Mouse (Mus musculus): ENCODE results near the gene Rabgap1l.

Gene Rabgap1l

GRCm38 (mm10) chr1:160260605-160261004, 532.4 kb downstream of the Rabgap1l start:
- ChIA-PET POLR2A (interaction anchor here in 1 of 4 experiments (1.4 kb wide), 1 partner anchor 46 kb away, joined by 3 read pairs; no protein-coding TSS in a partner anchor), CTCF (no interaction called here)

- ChIA-PET CTCF (interaction anchor here in 1 of 4 experiments (0.7 kb wide), 1 partner anchor 32 kb away, joined by 4 read pairs; no protein-coding TSS in a partner anchor), POLR2A (interaction anchor here in 2 of 4 experiments (0.7 to 1.4 kb wide), 2 partner anchors 46 to 371 kb away, joined by 3 to 4 read pairs; no protein-coding TSS in a partner anchor)
Measured at GRCm38 (mm10) chr1:160259884-160260283, 533.1 kb downstream of the Rabgap1l start.

DNA sequence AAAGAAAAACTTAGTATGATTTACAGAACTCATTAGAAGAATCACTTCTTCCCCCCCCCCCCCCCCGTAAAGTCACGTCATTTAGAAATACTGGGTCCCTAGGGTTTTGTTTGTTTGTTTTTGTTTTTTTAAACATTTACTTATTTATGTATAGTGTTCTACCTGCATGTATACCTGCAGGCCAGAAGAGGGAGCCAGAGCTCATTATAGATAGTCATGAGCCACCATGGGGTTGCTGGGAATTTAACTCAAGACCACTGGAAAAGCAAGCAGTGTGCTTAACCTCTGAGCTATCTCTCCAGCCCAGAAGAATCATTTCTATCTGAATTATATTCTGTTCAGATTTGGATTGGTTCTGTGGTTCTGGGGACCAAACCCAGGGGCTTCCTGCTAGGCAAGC, 539.9 kb downstream of the Rabgap1l start:
- CTCF ChIA-PET: interaction anchor here (0.6 to 1.7 kb wide), 20 partner anchors 9 to 1481 kb away, joined by 3 to 18 read pairs (median 6); no protein-coding TSS in a partner anchor

DNA sequence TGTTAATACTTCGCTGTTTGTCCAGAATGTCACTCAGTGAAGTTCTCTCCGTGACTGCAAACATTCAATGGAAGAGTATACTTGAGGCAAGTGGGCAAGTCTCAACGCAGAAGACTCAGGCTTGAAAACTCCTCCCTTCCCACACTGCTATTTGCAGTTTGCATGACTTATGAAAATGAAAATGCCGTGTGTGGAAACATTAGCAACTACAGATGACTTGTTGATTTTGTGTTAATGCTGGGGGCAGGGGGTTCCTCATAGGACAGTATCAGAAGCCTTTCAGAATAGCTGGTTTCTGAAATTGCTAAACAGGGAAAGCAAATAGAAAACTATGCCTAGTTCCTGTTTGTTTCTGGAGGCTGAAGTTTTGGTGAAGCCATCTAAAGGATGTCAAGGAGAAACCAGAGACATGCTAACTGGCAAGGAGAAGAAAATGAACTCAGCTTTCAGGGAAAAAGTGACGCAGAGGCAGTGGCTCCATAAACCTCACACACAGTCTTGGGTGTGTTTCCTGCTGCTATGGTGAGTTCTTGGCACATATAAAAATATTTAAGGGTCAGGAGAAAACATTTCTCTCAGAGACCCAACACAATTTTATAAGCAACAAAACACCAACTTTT, 541.5 kb downstream of the Rabgap1l start:
- ChIA-PET CTCF (no interaction called here), POLR2A (no interaction called here)

More for the DNA sequence above, 539.9 kb downstream of the Rabgap1l start:
- POLR2A ChIA-PET: interaction anchor here in 1 of 4 experiments (0.7 to 1.3 kb wide), 4 partner anchors 14 to 943 kb away, joined by 3 to 7 read pairs (median 6); partner anchors contain the start of gene Cacybp

DNA sequence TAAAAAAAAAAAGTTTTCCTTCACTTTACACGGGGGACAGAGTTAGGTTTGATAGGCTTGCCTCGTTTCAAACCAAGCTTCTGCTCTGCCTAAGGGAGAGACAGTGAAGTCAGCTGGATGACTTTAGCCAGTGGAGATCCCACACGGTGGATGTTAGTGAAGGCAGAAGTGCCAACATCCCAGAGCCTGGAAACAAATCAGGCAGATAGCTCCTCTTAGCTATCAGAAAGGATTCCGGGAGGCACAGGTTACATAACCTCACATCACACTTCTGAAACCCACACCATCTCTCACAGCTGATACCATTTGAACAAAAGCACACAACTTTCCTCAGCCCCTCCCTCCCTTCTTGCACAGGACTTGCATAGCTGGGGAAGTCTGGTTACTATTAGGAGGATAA, 542.2 kb downstream of the Rabgap1l start:
- POLR2A ChIA-PET: no interaction called here
- CTCF ChIA-PET: interaction anchor here in 1 of 4 experiments (0.6 kb wide), 1 partner anchor 297 kb away, joined by 4 read pairs; no protein-coding TSS in a partner anchor

DNA sequence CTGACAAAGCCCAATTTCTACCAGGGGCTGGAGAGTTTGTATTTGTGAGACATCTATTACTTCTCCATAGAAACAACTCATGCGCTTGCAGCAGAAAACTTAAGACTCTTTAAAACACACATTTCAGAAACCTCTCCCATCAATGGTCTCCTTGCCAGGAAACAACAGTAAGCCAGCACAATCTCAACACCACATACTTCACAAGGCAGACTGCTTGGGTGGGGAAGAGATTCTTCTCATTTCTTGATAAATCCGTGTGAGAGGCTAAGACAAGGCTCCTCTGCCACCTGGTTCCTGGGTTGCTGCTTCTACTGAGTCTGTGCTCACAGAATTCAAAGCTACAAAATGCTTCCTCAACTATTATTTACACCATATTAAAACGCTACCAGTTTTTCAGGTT, 543.2 kb downstream of the Rabgap1l start:
- POLR2A ChIA-PET: interaction anchor here in 1 of 4 experiments (0.7 kb wide), 1 partner anchor 35 kb away, joined by 4 read pairs; no protein-coding TSS in a partner anchor
- CTCF ChIA-PET: no interaction called here

GRCm38 (mm10) chr1:160247473-160247872, 545.5 kb downstream of the Rabgap1l start:
- POLR2A ChIA-PET: interaction anchor here in 1 of 4 experiments (0.9 kb wide), 1 partner anchor 34 kb away, joined by 3 read pairs; no protein-coding TSS in a partner anchor
- CTCF ChIA-PET: no interaction called here

DNA sequence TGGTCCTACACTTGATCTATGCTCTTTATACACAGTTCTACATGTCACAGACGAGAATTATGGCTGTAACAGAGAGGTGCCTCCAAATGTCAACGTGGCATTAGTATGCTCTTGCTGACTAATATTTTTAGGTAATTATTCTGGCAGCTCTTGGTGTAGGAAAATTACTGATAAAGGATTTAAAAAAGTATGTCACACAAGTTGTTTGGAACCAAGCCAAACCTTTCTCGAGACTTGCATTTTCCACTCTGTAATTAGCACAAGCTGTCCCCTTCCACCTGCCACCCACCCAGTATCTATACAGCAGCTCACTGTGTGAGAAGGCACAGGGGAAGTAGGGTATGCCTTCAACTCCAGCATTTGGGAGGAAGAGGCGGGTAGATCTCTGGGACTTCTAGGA, 546.2 kb downstream of the Rabgap1l start:
- CTCF ChIA-PET: interaction anchor here in 1 of 4 experiments (0.6 kb wide), 1 partner anchor 12 kb away, joined by 13 read pairs; no protein-coding TSS in a partner anchor
- POLR2A ChIA-PET: interaction anchor here in 1 of 4 experiments (0.8 kb wide), 1 partner anchor 34 kb away, joined by 3 read pairs; the partner anchor contains the start of gene Cacybp

DNA sequence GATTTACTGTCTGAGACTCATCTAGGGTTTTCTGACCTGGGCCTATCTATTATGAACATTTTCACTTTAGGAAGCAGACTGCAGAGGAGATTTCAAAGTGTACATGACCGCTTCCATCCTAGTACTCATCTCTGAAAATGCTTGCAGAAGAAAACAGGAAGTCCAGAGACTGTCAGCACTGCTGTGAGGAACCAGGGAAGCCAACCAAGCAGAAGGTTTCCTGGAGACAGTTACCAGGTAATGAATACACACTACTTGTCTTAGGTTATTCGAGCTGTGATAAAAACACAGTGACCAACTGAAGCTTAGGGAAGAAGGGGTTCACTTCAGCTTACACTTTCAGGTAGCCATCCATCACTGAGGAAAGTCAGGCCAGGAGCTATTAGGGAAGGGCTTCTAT, 547.1 kb downstream of the Rabgap1l start:
- ChIA-PET CTCF (no interaction called here), POLR2A (no interaction called here)

GRCm38 (mm10) chr1:160244689-160245088, 548.3 kb downstream of the Rabgap1l start:
- ChIA-PET POLR2A (interaction anchor here in 1 of 4 experiments (1.3 kb wide), 1 partner anchor 32 kb away, joined by 5 read pairs; the partner anchor contains the start of gene Cacybp), CTCF (no interaction called here)

DNA sequence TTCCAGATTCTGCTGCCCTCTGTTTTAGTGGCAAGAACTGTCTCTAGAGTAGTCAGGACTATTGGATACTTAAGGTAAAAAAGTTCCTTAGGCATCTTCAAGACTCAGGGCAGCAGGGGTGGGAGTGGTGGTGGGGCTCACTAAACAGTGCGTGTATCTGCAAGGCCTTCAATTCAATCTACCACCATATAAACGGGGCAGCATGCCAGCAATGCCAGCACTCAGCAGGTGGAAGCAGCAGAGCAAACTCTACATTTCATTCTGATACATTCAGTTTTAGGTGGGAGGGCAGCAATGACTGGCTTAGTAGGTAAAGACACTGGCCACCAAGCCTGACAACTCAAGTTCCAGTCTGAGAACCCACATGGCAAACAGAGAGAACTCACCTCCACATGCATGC, 552.9 kb downstream of the Rabgap1l start:
- CTCF ChIA-PET: no interaction called here
- POLR2A ChIA-PET: interaction anchor here in 2 of 4 experiments (0.7 to 1.7 kb wide), 2 partner anchors 27 to 33 kb away, joined by 3 to 5 read pairs; partner anchors contain the start of gene Cacybp (in 1 of the 2)

- ChIA-PET POLR2A (interaction anchor here in 1 of 4 experiments (1.5 kb wide), 1 partner anchor 15 kb away, joined by 4 read pairs; no protein-coding TSS in a partner anchor), CTCF (interaction anchor here in 1 of 4 experiments (1.1 kb wide), 1 partner anchor 14 kb away, joined by 3 read pairs; no protein-coding TSS in a partner anchor)
Measured at GRCm38 (mm10) chr1:160238852-160239443, 554.1 kb downstream of the Rabgap1l start.

- POLR2A ChIA-PET: interaction anchor here in 1 of 4 experiments (0.6 to 1.5 kb wide), 3 partner anchors 16 to 774 kb away, joined by 3 to 4 read pairs (median 4); no protein-coding TSS in a partner anchor
- CTCF ChIA-PET: interaction anchor here in 1 of 4 experiments (0.6 kb wide), 1 partner anchor 619 kb away, joined by 3 read pairs; no protein-coding TSS in a partner anchor
Measured at GRCm38 (mm10) chr1:160237981-160238380, 555.0 kb downstream of the Rabgap1l start.

DNA sequence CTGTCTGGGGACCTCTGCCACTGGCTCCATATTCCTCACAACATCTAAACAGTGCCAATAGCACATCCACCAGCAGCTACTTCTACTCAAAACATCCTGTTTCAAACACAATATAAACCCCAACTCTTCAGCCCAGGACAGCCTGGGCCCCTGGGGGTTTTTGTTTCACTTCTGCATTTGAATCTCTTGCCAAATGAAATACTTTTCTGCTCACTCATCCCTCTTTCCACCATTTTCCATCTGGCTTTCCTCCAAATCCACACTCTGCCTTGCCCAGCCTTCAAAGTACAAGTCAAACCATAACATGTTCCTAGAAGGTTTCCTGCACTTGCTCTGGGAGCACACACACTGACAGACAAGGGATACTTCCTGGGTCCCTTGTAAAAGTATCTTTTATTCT, 559.1 kb downstream of the Rabgap1l start:
- CTCF ChIA-PET: no interaction called here
- POLR2A ChIA-PET: interaction anchor here in 1 of 4 experiments (1.1 kb wide), 1 partner anchor 21 kb away, joined by 4 read pairs; the partner anchor contains the start of gene Cacybp

- CTCF ChIA-PET: interaction anchor here in 2 of 4 experiments (1.0 to 1.9 kb wide), 2 partner anchors 15 to 19 kb away, joined by 3 to 9 read pairs; partner anchors contain the start of gene Cacybp (in 1 of the 2)
- POLR2A ChIA-PET: interaction anchor here in 1 of 4 experiments (0.6 to 1.6 kb wide), 4 partner anchors 10 to 485 kb away, joined by 3 to 5 read pairs (median 4); no protein-coding TSS in a partner anchor
Measured at GRCm38 (mm10) chr1:160232113-160232512, 560.9 kb downstream of the Rabgap1l start.

DNA sequence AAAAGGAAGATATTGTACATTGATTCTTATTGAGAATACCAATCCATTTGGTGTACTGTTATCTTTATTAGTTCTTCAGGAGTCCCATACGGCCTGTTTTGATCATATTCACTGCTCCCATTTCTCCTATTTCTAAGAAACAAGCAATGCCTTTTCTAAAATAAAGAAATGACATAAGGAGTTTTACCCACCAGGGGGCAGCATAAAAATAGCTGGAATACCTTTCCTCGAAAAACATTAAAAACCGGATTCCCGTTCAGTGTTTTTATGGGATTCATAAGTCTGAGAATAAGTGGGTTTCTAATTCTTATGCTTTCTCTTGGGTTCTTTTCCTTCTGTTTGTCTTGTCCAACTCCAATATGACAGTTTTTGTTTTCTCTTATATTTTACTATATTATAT, 562.0 kb downstream of the Rabgap1l start:
- ChIA-PET CTCF (interaction anchor here in 3 of 4 experiments (0.6 to 1.9 kb wide), 5 partner anchors 14 to 123 kb away, joined by 3 to 15 read pairs (median 3); partner anchors contain the start of gene Cacybp (in 1 of the 3)), POLR2A (interaction anchor here in 1 of 4 experiments (0.6 to 1.6 kb wide), 4 partner anchors 9 to 447 kb away, joined by 3 to 5 read pairs (median 4); no protein-coding TSS in a partner anchor)

- POLR2A ChIA-PET: interaction anchor here in 2 of 4 experiments (1.3 to 4.6 kb wide), 3 partner anchors 15 to 18 kb away, joined by 4 to 29 read pairs (median 4); partner anchors contain the start of gene Cacybp (in 2 of the 2)
Measured at GRCm38 (mm10) chr1:160227850-160228249, 565.2 kb downstream of the Rabgap1l start.

DNA sequence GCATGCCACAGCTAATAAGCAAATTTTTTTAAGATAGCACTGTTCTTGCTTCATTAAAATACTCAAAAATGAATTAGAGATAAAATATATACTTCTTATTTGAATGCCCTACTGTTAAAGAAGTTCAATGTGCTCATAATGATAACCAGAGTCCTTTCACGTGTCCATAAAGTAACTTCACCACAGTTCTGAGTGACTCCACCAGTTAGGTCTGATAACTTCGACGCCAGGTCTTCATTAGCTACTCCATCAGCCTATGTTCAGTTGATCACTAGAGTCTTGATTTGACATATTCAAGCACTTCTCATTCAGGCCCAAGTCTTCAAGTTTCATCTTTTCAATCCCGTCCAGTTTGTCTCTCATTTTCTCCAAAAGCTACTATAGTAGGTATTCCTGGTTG, 565.8 kb downstream of the Rabgap1l start:
- CTCF ChIA-PET: no interaction called here

More at GRCm38 (mm10) chr1:160227850-160228249, 565.2 kb downstream of the Rabgap1l start:
- CTCF ChIA-PET: interaction anchor here in 1 of 4 experiments (0.5 kb wide), 1 partner anchor 292 kb away, joined by 6 read pairs; no protein-coding TSS in a partner anchor

More for the DNA sequence above, 565.8 kb downstream of the Rabgap1l start:
- POLR2A ChIA-PET: interaction anchor here in 2 of 4 experiments (1.3 to 4.6 kb wide), 2 partner anchors 14 to 15 kb away, joined by 4 to 29 read pairs; partner anchors contain the start of gene Cacybp (in 2 of the 2)

Measured in embryonic stem cell, embryonic (primary cell).